Mouse (Mus musculus): Measurements from ENCODE around the gene Pcolce2. TPM values are rescaled to one million over a fixed set of nuclear protein-coding genes. Genes with fewer than 3 reads are reported as not detected.

The Pcolce2 gene
- polyA plus RNA-seq, 1 experiment from 2014 or later: 9.1 TPM

DNA sequence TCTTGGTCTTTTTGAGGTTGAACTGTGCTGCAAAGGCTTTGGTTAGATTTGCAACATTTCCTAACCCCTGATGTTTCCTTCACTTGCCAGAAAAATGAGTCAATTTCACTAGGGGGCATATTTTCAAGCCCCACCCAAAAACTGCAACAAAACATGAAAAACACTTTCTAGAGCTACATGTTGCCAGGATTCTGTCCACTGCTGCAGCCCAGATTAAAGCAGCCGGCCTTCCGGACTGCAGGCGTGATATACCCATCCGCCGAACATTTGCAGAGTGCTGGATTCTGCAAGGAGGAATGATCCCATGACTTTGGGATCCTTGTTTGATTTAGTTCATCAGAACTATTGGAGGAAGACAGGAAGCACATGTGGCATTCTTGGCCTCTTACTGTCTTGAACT, 17.0 kb downstream of the Pcolce2 start:
- ATAC-seq (ENCODE audit: low read depth) (no peak), DNase-seq (no peak)
- H3K4me2 ChIP-seq: no peak overlapping the region
- peaks cover 5% of the 10 kb centered on the region; the same call in 1 of the 2 replicates for H3K36me3 ChIP-seq
- H3K27ac ChIP-seq: no peak overlapping the region
- WGBS (ENCODE audit: insufficient replicate concordance): 88% methylated on average over 5 of the region's 5 CpGs
- H3K4me3 ChIP-seq (replicated peaks): no peak overlapping the region
- no peaks in the 10 kb centered on the region for H3K9me3 ChIP-seq (replicated peaks)
- H3K9ac ChIP-seq: no peak overlapping the region
- no peaks in the 10 kb centered on the region for H3K27me3 ChIP-seq
- H3K4me1 ChIP-seq (replicated peaks): no peaks in the 10 kb centered on the region

GRCm38 (mm10) chr9:95657941-95658340, 20.5 kb downstream of the Pcolce2 start:
- Histone ChIP-seq H3K36me3 (no peaks in the 10 kb centered on the region), H3K27me3 (no peaks in the 10 kb centered on the region), H3K9ac (no peak overlapping the region), H3K4me2 (no peak overlapping the region), H3K4me1 (replicated peaks) (no peaks in the 10 kb centered on the region), H3K4me3 (replicated peaks) (no peak overlapping the region), H3K27ac (no peak overlapping the region), H3K9me3 (replicated peaks) (no peaks in the 10 kb centered on the region)
- ATAC-seq (ENCODE audit: low read depth) (no peak), DNase-seq (no peak)
- 56% methylated on average over 2 of the region's 2 CpGs for WGBS (ENCODE audit: insufficient replicate concordance)

- H3K4me2 ChIP-seq: no peak overlapping the region
- ATAC-seq (ENCODE audit: low read depth) (no peak), DNase-seq (no peak)
- no peak overlapping the region for H3K4me3 ChIP-seq (replicated peaks)
- WGBS (ENCODE audit: insufficient replicate concordance): 59% methylated on average over 10 of the region's 10 CpGs
- no peaks in the 10 kb centered on the region for H3K9me3 ChIP-seq (replicated peaks)
- H3K27me3 ChIP-seq: no peaks in the 10 kb centered on the region
- H3K9ac ChIP-seq: no peak overlapping the region
- H3K4me1 ChIP-seq (replicated peaks): no peaks in the 10 kb centered on the region
- no peaks in the 10 kb centered on the region for H3K36me3 ChIP-seq
- no peak overlapping the region for H3K27ac ChIP-seq
Measured at GRCm38 (mm10) chr9:95664290-95664989, 27.0 kb downstream of the Pcolce2 start.

GRCm38 (mm10) chr9:95665835-95666234, 28.4 kb downstream of the Pcolce2 start:
- Histone ChIP-seq H3K36me3 (peaks cover 5% of the 10 kb centered on the region; the same call in 1 of the 2 replicates), H3K27me3 (no peaks in the 10 kb centered on the region), H3K4me3 (replicated peaks) (no peak overlapping the region), H3K27ac (no peak overlapping the region), H3K9ac (no peak overlapping the region), H3K4me2 (no peak overlapping the region), H3K9me3 (replicated peaks) (no peaks in the 10 kb centered on the region), H3K4me1 (replicated peaks) (no peaks in the 10 kb centered on the region)
- 78% methylated on average over 6 of the region's 6 CpGs for WGBS (ENCODE audit: insufficient replicate concordance)
- DNase-seq: no peak
- ATAC-seq (ENCODE audit: low read depth): no peak

GRCm38 (mm10) chr9:95667836-95668235, 30.4 kb downstream of the Pcolce2 start:
- Histone ChIP-seq H3K27ac (no peak overlapping the region), H3K9ac (no peak overlapping the region), H3K4me2 (no peak overlapping the region), H3K27me3 (no peaks in the 10 kb centered on the region), H3K4me3 (replicated peaks) (no peak overlapping the region), H3K4me1 (replicated peaks) (no peaks in the 10 kb centered on the region), H3K9me3 (replicated peaks) (no peaks in the 10 kb centered on the region; the same call in 1 of the 2 replicates), H3K36me3 (peaks cover 19% of the 10 kb centered on the region)
- DNase-seq (no peak), ATAC-seq (ENCODE audit: low read depth) (no peak)
- 58% methylated on average over 9 of the region's 9 CpGs for WGBS (ENCODE audit: insufficient replicate concordance)

DNA sequence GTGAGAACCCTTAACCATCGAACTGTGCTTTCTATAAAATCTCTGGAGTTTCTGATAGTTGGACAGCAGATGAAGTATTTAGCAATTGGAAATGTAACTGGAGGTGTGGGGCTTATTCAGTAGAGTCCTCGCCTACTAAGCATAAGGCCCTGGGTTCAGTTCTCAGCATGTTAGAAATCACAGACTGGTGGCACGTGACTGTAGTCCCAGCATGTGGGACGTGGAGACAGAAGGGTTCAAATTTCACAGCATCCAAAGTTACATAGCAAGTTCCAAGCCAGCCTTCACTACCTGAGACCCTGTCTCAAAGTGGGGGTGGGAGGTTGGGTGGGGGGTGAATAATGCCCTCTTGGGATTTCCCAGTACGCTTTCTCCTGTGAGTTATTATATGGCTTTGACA, 30.9 kb downstream of the Pcolce2 start:
- Histone ChIP-seq H3K27me3 (no peaks in the 10 kb centered on the region), H3K36me3 (peaks cover 19% of the 10 kb centered on the region), H3K4me1 (replicated peaks) (no peaks in the 10 kb centered on the region), H3K27ac (no peak overlapping the region), H3K9ac (no peak overlapping the region), H3K9me3 (replicated peaks) (no peaks in the 10 kb centered on the region; the same call in 1 of the 2 replicates), H3K4me2 (no peak overlapping the region), H3K4me3 (replicated peaks) (no peak overlapping the region)
- ATAC-seq (ENCODE audit: low read depth) (no peak), DNase-seq (no peak)
- 58% methylated on average over 5 of the region's 5 CpGs for WGBS (ENCODE audit: insufficient replicate concordance)

GRCm38 (mm10) chr9:95672331-95672730, 34.9 kb downstream of the Pcolce2 start:
- ATAC-seq (ENCODE audit: low read depth) (no peak), DNase-seq (no peak)
- Histone ChIP-seq H3K4me1 (replicated peaks) (no peaks in the 10 kb centered on the region), H3K9me3 (replicated peaks) (no peaks in the 10 kb centered on the region; the same call in 1 of the 2 replicates), H3K36me3 (peaks cover 19% of the 10 kb centered on the region), H3K27me3 (no peaks in the 10 kb centered on the region), H3K4me2 (no peak overlapping the region), H3K4me3 (replicated peaks) (no peak overlapping the region), H3K27ac (no peak overlapping the region), H3K9ac (no peak overlapping the region)
- WGBS (ENCODE audit: insufficient replicate concordance): 80% methylated on average over 3 of the region's 3 CpGs

GRCm38 (mm10) chr9:95672760-95673159, 35.4 kb downstream of the Pcolce2 start:
- Histone ChIP-seq H3K4me2 (no peak overlapping the region), H3K4me3 (replicated peaks) (no peak overlapping the region), H3K4me1 (replicated peaks) (no peaks in the 10 kb centered on the region), H3K27me3 (no peaks in the 10 kb centered on the region), H3K9ac (no peak overlapping the region), H3K36me3 (peaks cover 19% of the 10 kb centered on the region), H3K27ac (no peak overlapping the region), H3K9me3 (replicated peaks) (no peaks in the 10 kb centered on the region; the same call in 1 of the 2 replicates)
- ATAC-seq (ENCODE audit: low read depth) (no peak), DNase-seq (no peak)
- WGBS (ENCODE audit: insufficient replicate concordance): 71% methylated on average over 6 of the region's 6 CpGs

DNA sequence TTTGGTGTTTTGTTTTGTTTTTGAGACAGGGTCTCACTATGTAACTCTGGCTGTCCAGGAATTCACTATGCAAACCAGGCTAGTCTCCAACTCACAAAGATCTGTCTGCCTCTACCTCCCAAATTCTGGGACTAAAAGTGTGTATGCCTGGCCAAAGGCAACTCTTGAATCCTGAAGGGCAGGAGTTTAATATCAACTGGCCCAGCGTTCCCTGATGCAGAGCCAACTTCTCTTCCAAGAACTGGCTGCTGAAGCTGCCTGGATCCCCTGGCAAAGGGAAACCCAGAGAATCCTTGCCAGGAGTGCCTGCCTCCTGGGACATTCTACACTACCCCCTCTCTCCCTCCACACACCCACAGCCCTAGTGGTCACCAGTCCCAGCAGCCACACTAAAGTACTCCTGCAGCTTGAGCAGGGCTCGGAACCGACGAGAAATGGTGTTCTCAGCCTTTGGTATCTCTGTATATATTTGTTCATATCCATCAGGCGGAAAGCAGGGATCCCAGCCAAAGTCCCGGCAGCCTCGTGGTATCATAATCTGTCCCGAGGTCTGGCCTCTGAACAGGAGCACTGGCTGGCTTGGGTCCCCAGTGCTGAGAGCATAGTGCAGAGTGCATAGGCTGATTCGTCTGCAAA, 37.8 kb downstream of the Pcolce2 start:
- Histone ChIP-seq H3K9me3 (replicated peaks) (no peaks in the 10 kb centered on the region; the same call in 1 of the 2 replicates), H3K4me3 (replicated peaks) (no peak overlapping the region), H3K27ac (no peak overlapping the region), H3K36me3 (peaks cover 17% of the 10 kb centered on the region), H3K27me3 (no peaks in the 10 kb centered on the region), H3K9ac (no peak overlapping the region), H3K4me2 (no peak overlapping the region), H3K4me1 (replicated peaks) (no peaks in the 10 kb centered on the region)
- ATAC-seq (ENCODE audit: low read depth) (no peak), DNase-seq (no peak)
- WGBS (ENCODE audit: insufficient replicate concordance): 64% methylated on average over 9 of the region's 9 CpGs

DNA sequence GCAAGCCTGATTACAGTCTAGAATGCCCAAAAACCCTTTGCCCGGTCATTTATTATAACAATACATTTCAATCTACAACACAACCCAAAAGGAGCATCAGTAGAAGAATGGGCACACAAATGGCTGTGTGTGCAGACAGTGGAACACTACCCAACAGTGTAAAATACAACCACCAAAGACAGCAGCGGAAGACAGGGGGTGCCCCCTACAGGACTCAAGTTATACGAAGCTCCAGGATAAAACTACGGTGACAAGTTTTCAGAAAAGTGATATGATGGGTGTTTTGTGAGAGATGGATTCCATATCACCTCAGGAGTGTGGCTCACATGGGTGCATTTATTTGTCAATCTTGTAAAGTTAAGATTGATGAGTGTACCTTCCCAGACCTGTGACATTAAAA, 38.6 kb downstream of the Pcolce2 start:
- ATAC-seq (ENCODE audit: low read depth) (no peak), DNase-seq (no peak)
- Histone ChIP-seq H3K4me3 (replicated peaks) (no peak overlapping the region), H3K27me3 (no peaks in the 10 kb centered on the region), H3K27ac (no peak overlapping the region), H3K4me2 (no peak overlapping the region), H3K36me3 (peaks cover 13% of the 10 kb centered on the region), H3K9ac (no peak overlapping the region), H3K9me3 (replicated peaks) (no peaks in the 10 kb centered on the region; the same call in 1 of the 2 replicates), H3K4me1 (replicated peaks) (no peaks in the 10 kb centered on the region)
- 80% methylated on average over 4 of the region's 4 CpGs for WGBS (ENCODE audit: insufficient replicate concordance)

GRCm38 (mm10) chr9:95679966-95680365, 42.6 kb downstream of the Pcolce2 start:
- no peak for DNase-seq
- Histone ChIP-seq H3K36me3 (no peaks in the 10 kb centered on the region), H3K4me2 (no peak overlapping the region)

GRCm38 (mm10) chr9:95680691-95681090, 43.3 kb downstream of the Pcolce2 start:
- no peak overlapping the region for H3K4me3 ChIP-seq (replicated peaks)
- ATAC-seq (ENCODE audit: low read depth) (no peak), DNase-seq (no peak)
- H3K36me3 ChIP-seq: no peaks in the 10 kb centered on the region
- no peaks in the 10 kb centered on the region for H3K4me1 ChIP-seq (replicated peaks)
- 73% methylated on average over 11 of the region's 11 CpGs for WGBS (ENCODE audit: insufficient replicate concordance)
- no peak overlapping the region for H3K4me2 ChIP-seq
- H3K27ac ChIP-seq: no peak overlapping the region
- no peaks in the 10 kb centered on the region for H3K9me3 ChIP-seq (replicated peaks)
- H3K27me3 ChIP-seq: no peaks in the 10 kb centered on the region
- no peak overlapping the region for H3K9ac ChIP-seq

More at GRCm38 (mm10) chr9:95679966-95680365, 42.6 kb downstream of the Pcolce2 start:
- Histone ChIP-seq H3K4me1 (replicated peaks) (no peaks in the 10 kb centered on the region), H3K9ac (no peak overlapping the region), H3K27me3 (no peaks in the 10 kb centered on the region), H3K4me3 (replicated peaks) (no peak overlapping the region), H3K27ac (no peak overlapping the region), H3K9me3 (replicated peaks) (no peaks in the 10 kb centered on the region)
- no peak for ATAC-seq (ENCODE audit: low read depth)
- WGBS (ENCODE audit: insufficient replicate concordance): 69% methylated on average over 7 of the region's 7 CpGs
